Mouse (Mus musculus) frontal cortex, adult (tissue): ENCODE results near the gene Ston1.

ENCODE experiments used
- ATAC-seq: cut with Nextera tagmentation; 2 replicates; pipeline ENCODE4 v1.9.2; 2017; ENCODE audit warnings: mild to moderate bottlenecking, moderate library complexity, mixed read lengths; ENCODE audit not compliant: low TSS enrichment

Ston1 gene

DNA sequence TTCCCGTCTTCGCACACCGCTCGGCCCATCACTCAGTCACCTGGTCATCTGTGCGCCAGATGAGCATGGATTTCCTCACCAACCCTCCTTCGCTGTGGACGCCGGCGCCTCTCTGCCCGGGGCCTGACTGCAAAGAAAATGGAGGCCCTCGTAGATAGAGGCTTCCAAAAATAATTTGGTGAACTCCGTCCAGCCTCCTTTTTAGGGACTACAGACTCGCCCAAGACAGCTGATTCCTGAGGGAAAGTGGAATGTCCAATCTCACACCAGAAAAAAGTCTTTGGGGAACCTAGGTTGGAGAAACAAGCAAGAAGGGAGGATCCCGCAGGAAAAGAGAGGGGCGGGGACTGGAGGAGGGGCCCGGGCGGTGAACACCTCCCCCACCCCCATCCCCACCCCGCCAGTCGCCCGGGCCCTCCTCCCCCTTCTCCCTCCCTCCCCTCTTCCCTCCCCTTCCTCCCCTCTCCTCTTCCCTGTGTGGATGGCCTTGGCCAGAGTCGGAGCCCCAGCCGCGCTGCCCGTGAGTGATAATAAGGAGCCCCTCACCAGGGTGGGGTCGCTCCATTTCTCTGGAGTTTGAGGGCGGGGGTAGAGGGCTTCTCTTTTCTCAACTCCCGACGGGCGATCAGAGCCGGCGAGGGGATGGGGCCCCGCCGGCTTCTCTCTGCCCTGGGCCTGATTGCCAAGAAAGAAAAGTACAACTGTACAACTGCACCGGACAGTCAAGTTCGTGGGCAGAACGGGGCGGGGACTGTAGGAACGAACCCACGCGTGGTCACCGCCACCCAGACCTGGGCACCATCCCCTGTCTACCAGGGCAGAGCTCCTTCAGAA lies at the start of gene Ston1:
Gene Ston1, plus strand, starts transcription at position 463 of the 834 bp plus-strand sequence.
- ATAC-seq = peak; percentile 90

GRCm38 (mm10) chr17:88549411-88550191 lies 47.9 kb upstream of the Ston1 start:
- no peak for ATAC-seq

GRCm38 (mm10) chr17:88550351-88550750 lies 47.1 kb upstream of the Ston1 start:
- ATAC-seq = no peak

- ATAC-seq = no peak
Observed at GRCm38 (mm10) chr17:88550981-88551940, 46.2 kb upstream of the Ston1 start.

GRCm38 (mm10) chr17:88552556-88552955 lies 44.9 kb upstream of the Ston1 start:
- ATAC-seq = no peak

- no peak for ATAC-seq
Observed at GRCm38 (mm10) chr17:88553001-88553449, 44.5 kb upstream of the Ston1 start.

DNA sequence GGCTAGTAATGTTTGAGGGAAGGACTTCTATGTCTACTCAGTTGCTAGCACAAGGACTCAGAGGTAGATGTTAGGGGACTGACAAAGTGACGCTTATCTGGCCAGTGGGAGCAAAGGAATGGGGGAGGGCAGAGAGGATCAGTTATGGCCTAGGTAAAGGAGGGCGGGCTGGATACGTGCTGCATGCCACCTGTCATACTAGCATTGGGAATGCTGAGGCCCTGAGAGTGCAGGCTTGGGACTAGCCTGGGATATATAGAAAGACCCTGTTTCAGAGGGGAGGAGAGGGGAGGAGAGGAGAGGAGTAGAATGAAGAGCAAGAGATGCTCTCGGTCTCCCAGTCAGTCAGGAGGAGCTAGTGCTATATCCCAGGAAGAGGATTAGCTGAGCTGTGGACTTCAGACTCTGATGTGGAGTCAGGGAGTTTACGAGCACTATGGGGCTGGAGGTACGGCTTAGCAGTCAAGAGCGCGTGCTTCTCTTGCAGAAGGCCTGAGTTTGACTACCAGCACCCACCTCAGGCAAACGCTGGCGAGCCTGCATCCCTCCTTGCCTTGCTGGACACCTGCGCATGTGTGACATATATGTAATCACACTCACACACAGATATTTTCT lies 43.9 kb upstream of the Ston1 start:
- no peak for ATAC-seq

GRCm38 (mm10) chr17:88556176-88556575 lies 41.3 kb upstream of the Ston1 start:
- no peak for ATAC-seq

GRCm38 (mm10) chr17:88556688-88557087 lies 40.8 kb upstream of the Ston1 start:
- ATAC-seq = no peak

- ATAC-seq = peak; percentile 93
Observed at GRCm38 (mm10) chr17:88558168-88558842, 39.2 kb upstream of the Ston1 start.

- ATAC-seq = no peak
Observed at GRCm38 (mm10) chr17:88563611-88564010, 33.9 kb upstream of the Ston1 start.

- ATAC-seq = no peak
Observed at GRCm38 (mm10) chr17:88569807-88570540, 27.5 kb upstream of the Ston1 start.

GRCm38 (mm10) chr17:88570784-88571183 lies 26.7 kb upstream of the Ston1 start:
- ATAC-seq = no peak

DNA sequence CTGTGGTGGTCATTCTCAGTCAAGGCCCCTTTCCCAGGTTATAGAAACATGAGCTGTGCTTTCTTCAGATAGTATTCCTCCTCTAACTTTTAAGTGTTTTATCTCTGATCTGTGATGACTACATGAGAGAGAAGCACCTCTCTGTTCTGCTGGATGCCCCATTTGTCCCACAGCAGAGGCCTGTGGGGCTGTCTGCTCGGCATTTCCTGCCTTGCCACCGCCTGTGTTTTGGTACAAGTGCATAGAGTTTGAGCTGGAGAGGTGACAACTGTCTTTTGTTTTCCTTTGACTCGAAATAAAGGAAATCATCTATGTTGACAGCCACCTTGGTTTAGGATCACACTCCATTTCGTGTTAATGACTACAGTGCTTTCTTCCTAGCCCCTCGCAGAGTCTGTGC lies 22.7 kb upstream of the Ston1 start:
- ATAC-seq = no peak

DNA sequence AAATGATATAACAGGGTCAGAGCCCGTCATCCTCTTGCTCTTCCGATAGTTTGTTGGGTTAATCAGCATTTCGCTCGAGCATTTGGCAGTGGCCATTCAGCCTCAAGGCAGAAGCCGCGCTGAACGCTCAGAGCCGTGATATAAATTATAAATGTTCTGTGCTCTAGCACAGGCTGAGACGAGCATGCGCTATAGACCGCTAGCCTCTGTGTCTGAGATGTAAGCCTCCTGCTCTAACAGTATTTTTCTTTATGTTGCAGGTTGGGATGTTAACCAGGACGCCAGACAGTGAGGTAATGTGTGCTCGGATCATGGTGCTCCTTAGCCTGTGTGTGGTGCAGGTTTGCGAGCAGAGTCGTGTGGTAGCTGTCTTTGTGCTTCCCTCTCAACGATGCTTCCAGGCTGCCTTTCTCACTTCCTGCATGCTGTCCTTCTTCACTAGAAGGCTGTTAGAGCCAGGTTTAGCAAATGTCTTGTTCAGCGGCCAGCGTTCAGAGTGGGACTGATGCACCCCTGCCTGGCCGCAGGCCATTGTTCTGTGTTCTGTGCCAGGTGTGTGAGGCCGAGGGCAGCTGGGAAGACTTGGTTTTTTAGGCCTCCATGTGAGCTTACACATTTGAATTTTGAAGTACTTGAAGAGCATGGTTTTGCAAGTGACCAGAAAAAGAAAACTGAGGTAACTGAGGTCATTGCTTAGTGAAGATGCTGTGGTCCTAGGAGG lies 18.8 kb upstream of the Ston1 start:
- peak; percentile 25; the same call in 1 of the 2 replicates for ATAC-seq

GRCm38 (mm10) chr17:88580556-88580955 lies 16.9 kb upstream of the Ston1 start:
- ATAC-seq = no peak

DNA sequence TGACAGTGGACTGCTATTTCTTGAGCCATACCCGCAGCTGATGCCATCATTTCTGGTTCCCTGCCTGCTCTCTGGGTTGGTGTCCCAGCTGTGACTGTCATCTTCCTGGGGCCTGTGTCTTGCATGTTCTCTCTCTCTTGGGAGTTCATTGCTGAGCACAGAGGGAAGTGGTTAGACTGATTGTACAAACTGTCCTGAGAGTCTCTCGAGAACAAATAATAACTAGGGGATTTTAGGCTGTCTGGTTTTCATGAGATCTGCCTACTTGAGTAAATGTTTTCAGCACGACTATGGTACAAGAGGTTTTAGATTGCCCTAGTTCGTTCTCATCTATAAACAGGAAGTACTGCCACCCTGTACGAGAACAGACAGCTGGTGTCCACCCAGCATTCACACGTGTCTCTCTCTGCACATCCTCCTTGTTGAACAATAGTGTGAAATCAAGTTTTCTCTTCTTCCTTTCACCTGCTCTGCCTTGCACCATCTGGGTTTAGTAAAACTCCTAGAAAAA lies 15.9 kb upstream of the Ston1 start:
- ATAC-seq = peak; percentile 39

DNA sequence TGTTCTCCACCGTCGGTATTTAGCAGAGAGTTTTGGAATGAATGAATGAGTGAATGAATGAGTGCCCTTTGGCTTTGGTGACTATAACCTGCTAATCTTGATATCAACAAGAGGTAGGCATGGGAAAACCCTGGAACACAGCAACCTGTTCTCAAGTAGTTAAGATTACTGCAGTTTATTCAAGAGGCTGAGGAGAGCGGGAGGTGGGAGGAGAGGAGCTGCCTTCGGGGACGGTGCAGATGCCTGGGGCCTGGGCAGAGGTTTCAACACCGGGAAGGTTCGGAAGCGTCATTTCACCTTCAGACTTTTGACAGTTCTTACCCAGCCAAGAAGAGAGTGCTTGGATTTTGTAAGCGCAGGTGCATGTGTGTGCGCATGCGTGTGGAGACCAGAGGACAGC lies 14.5 kb upstream of the Ston1 start:
- no peak for ATAC-seq

- no peak for ATAC-seq
Observed at GRCm38 (mm10) chr17:88583411-88583810, 14.1 kb upstream of the Ston1 start.
